Mouse (Mus musculus): ENCODE measurements around the gene 4930563M21Rik.
"Not testable (repeated sequence)": the region's sequence is repeated elsewhere in the genome, so short reads cannot be mapped to it uniquely, and the experiment has no call there.

Gene 4930563M21Rik

DNA sequence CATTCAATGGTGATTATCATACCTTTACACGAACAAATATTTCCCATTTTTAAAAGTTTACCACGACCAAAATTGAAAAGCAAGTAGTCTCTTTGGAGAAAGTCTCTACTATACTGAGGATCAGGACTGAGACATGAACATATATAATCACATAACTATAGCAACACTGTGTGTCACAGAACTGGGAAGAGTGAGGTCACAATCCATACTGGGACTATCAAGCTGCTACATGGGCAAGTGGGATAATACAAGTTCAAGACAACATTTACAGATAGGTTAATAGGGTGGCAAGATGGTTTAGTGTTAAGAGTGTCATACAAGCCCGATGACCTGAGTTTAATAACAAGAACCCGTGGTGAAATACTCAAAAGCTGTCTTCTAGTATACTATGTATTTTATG, at the start of gene 4930563M21Rik:
4930563M21Rik (minus strand) TSS at position 101 of the 400 bp plus-strand sequence.
- DNase-seq (ENCODE audit: low read depth): no peak

- no peak for DNase-seq (ENCODE audit: low read depth)
Observed at GRCm38 (mm10) chr9:56056147-56056546, 45.8 kb upstream of the 4930563M21Rik start.

GRCm38 (mm10) chr9:56053796-56054195, 43.4 kb upstream of the 4930563M21Rik start:
- DNase-seq (ENCODE audit: low read depth): no peak

DNA sequence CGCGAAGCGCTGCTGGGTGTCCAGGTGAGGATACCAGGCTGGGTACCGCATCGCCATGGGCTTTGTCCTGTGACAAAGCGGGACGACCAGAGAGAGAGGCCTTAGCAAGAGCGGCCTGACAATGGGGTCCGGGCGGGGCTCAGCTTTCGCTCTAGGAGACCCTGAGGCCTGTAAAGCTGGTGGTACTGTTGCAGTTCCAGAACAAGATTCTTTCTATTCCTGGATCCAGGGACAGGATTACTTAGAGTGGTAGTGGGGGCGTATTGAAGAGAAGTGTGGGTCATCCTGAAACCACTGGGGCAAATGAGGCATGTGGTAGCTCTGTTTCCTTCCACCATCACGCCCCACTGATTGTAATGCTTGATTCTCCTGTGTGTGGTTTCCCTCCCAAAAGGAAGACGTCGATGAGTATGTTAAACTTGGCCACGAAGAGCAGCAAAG, 31.9 kb upstream of the 4930563M21Rik start:
- peak; percentile 23 for DNase-seq (ENCODE audit: low read depth)

GRCm38 (mm10) chr9:56041372-56042180, 31.2 kb upstream of the 4930563M21Rik start, which contains the start of gene Rcn2:
Gene Rcn2, plus strand, starts transcription at chr9:56041845.
- DNase-seq (ENCODE audit: low read depth): peak; percentile 83

DNA sequence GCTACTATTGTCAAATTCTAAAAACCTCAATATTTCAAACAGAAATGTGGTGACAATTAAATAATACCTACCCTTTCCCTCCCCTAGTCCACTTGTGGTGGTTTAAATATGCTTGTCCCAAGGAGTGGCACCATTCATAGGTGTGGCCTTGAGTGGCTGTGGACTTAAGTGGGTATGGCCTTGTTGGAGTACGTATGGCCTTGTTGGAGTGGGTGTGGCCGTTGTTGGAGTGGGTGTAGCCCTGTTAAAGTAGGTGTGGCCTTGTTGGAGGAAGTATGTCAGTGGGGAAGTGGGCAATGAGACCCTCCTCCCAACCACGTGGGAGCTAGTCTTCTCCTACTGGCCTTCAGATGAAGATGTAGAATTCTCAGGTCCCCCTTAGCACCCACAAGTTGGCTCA, 21.9 kb upstream of the 4930563M21Rik start:
- DNase-seq (ENCODE audit: low read depth): no peak

GRCm38 (mm10) chr9:56027292-56027691, 16.9 kb upstream of the 4930563M21Rik start:
- no peak for DNase-seq (ENCODE audit: low read depth)

DNA sequence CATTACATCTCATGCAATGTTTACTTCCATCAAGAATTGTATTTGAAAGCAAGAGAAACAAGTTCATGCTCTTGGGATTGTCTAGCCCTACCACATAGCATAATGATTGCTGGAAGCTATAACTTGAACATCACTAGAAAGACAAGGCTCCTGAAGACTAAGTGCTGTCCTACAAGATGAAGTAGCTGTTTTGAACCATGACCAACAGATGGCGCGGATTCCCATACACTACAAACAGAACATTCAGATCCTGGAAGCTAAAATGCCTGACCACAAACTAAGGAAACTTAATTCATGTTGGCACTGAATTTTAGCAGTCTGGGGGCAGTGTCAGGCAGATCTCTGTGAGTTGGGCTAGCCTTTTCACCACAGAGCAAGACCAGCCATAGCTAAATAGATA, 14.4 kb upstream of the 4930563M21Rik start:
- no peak for DNase-seq (ENCODE audit: low read depth)

DNA sequence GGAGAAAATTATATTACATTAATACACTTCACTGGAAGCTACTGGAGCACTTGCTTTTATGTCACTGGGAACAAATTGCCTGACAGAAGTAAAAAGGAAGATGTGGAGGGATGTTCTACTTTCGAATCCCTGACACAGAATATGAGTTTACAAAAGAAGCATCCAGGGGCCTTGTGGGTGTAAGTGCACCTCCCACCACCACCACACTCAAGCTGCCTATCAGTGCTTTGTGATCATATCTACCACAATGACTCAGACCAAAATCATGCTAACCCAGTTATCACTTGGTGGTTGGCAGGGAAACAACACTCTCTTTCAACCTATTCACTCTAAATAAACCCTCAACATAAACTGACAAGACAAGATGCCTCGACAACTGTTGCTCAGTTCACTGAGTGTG, 5.7 kb downstream of the 4930563M21Rik start:
- DNase-seq (ENCODE audit: low read depth): not testable (repeated sequence)

DNA sequence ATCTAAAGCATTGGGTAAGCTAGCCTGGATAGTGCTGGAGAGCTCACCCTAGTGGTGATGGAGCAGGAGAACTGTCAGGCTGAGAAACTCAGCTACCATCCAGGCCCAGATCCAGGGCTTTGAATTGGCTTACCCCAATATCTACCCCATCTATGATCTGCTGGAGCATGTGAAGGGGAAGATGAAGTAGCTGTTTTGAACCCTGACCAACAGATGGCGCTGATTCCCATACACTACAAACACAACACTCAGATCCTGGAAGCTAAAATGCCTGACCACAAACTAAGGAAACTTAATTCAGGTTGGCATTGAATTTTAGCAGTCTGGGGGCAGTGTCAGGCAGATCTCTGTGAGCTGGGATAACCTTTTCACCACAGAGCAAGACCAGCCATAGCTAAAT, 63.5 kb downstream of the 4930563M21Rik start:
- DNase-seq (ENCODE audit: low read depth): peak; percentile 64

DNA sequence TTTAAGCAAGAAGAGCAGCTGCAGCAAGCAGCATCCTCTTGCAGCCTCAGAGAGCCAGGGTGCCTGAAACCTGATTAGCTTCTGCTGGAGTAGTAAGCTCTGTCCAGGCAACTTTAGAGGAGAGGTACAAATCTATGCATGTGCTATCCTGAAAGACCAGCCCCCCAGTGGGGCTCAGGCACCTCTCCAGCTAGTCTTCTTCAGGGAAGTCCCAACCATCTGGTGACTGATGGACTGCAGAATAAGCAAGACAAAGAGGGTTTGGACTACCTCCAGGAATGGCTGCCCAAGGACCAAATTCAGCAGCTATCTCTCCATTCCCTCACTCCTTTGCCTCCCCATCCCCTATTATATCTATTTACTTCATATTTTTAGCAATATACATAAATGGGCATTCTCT, 69.0 kb downstream of the 4930563M21Rik start:
- DNase-seq (ENCODE audit: low read depth): no peak

GRCm38 (mm10) chr9:55938618-55938985, 71.7 kb downstream of the 4930563M21Rik start:
- no peak for DNase-seq (ENCODE audit: low read depth)

GRCm38 (mm10) chr9:55937664-55938617, 72.4 kb downstream of the 4930563M21Rik start, which contains the start of gene Scaper:
Gene Scaper, minus strand, starts transcription at chr9:55938119.
- DNase-seq (ENCODE audit: low read depth): peak; percentile 86

DNA sequence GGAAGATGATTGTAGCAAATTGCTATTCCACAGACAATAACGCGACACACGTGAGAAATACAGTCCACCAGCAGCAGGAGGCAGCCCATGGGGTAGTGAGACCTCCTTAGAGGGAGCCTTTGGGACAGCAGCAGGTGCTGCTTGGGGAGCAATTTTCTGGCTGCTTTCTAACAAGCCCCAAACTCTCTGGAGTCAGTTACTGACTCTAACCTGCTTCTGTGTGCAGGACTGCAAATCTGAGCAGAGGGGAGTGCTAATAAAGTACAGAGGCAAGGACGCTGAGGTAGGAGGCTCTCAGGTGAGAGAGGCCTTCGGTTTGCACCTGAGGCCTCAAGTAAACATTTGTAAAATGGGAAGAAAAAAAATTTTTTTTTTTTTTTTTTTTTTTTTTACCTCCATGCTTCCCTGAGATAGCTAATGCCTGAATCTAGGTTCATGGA, 73.1 kb downstream of the 4930563M21Rik start:
- DNase-seq (ENCODE audit: low read depth): no peak

- DNase-seq (ENCODE audit: low read depth): no peak
Observed at GRCm38 (mm10) chr9:55932482-55932881, 77.9 kb downstream of the 4930563M21Rik start.

GRCm38 (mm10) chr9:55918579-55918978, 91.8 kb downstream of the 4930563M21Rik start:
- DNase-seq (ENCODE audit: low read depth): peak; percentile 40

DNA sequence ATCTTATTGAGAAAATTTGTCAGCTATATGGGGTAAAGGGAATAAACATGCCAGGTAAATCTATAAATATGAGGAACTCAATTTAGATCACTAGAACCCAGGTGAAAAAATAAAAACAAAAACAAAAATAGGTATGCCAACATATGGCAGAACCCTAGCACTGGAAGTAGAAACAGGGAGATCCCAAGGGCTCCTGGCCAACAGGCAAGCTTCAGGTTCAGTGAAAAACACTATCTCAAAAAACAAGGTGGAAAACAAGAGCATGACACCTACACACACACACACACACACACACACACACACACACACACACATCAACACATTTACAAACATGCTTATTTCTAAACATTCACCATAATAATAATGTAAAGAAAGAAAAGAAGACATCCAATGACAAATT, 93.6 kb downstream of the 4930563M21Rik start:
- DNase-seq (ENCODE audit: low read depth): no peak

All from c-Kit-positive CD71-negative TER-119-negative erythroid progenitor cells, embryonic 14.5 days (primary cell).